Mouse (Mus musculus) heart, postnatal 0 days (tissue): ENCODE data around the gene Cd99l2.

ENCODE experiments used
- CTCF ChIP-seq: IDR thresholded peaks from 2 replicates; pipeline ENCODE4 v1.5.1; 2016; ENCODE audit warnings: antibody characterized with exemption, control low read depth, low read depth
- EP300 ChIP-seq: IDR thresholded peaks from 2 replicates; pipeline ENCODE4 v1.6.1; 2016; ENCODE audit warnings: antibody characterized with exemption, low read depth

DNA sequence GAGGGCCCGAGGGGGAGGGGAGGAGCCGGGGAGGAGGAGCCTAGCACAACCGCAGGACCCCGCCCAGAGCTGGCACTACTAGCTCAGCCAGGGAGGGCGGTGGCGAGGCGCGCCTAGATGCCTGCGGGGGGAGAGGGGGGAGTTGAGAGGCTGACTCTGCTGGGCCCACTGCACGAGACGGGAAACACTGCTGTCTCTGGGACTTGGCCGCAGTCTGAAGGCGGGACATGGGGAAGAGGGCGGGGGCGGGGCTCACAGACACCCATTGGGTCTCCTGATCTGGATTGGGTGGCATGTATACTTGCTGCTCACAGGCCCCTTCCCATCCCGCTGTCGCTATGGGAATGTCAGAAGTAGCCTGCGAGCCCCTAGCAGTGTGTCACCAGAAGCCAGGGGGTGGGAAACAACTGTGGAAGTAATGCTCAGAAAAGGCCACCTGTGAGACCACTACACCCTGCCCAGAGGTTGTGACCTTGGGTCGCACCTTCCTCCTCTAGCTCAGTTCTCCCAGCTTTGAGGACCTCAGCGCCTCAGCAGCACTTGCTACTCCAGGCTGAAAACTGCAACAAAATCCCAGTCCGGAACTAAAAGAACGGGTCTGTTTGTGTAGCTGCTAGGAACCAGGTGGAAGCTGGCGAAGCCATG lies at the start of gene Cd99l2:
- no peak for TF ChIP-seq EP300
- TF ChIP-seq CTCF, result no peak; the same call in 1 of the 2 replicates
